Mouse (Mus musculus) G1E (cell line): ENCODE measurements around the gene Vegfa.

Experiments
- CTCF ChIP-seq: IDR thresholded peaks from 2 replicates; pipeline ENCODE4 v1.5.1; 2012; ENCODE audit warnings: low read depth, low read length, inconsistent platforms, mixed read lengths
- GATA1 ChIP-seq: IDR thresholded peaks from 2 replicates; pipeline ENCODE4 v1.6.1; 2012; ENCODE audit warnings: borderline replicate concordance, low read length, inconsistent platforms, mixed read lengths
- GATA2 ChIP-seq: IDR thresholded peaks from 2 replicates; pipeline ENCODE4 v1.6.1; 2012; ENCODE audit warnings: low read depth, low read length, inconsistent platforms, borderline replicate concordance
- TAL1 ChIP-seq: conservative IDR thresholded peaks from 2 replicates; pipeline ENCODE4 v1.6.1; 2012; ENCODE audit warnings: low read depth, low read length, inconsistent platforms, mixed read lengths

GRCm38 (mm10) chr17:45968341-45968740 lies 63.8 kb downstream of the Vegfa start:
- no peak for TF ChIP-seq CTCF
- TF ChIP-seq TAL1, result no peak
- TF ChIP-seq GATA2, result no peak
- no peak for TF ChIP-seq GATA1
